Mouse (Mus musculus) CH12.LX (cell line): ENCODE measurements around the gene Snx11. TPM values are rescaled to one million over a fixed set of nuclear protein-coding genes. Genes with fewer than 3 reads are reported as not detected.

ENCODE experiments used
- DNase-seq: peaks from one replicate; pipeline ENCODE4 v3.0.0-alpha.2; 2013; ENCODE audit errors: extremely low read depth
- H3K27ac ChIP-seq: 2 replicates; pipeline ENCODE4 v1.5.1; 2012; ENCODE audit warnings: low read depth, mild to moderate bottlenecking, control low read depth, moderate library complexity; ENCODE audit not compliant: insufficient read depth
- H3K27me3 ChIP-seq: replicated peaks from 2 replicates; pipeline ENCODE3; 2012; ENCODE audit warnings: inconsistent platforms
- H3K36me3 ChIP-seq, 2 experiments: replicated peaks in 1 of 2; 2 replicates each; pipeline versions ENCODE3 to v1.6.1; 2012; ENCODE audit warnings: inconsistent platforms in 1 of 2, low read length in 1 of 2, mild to moderate bottlenecking in 1 of 2, mixed read lengths in 1 of 2, moderate library complexity in 1 of 2; ENCODE audit not compliant: control insufficient read depth in 1 of 2, insufficient read depth in 1 of 2
- H3K4me1 ChIP-seq, 2 experiments: 2 replicates each; pipeline ENCODE4 v1.6.1; 2012; ENCODE audit warnings: inconsistent platforms in 1 of 2, moderate library complexity in 1 of 2; ENCODE audit not compliant: insufficient read depth in 2 of 2, control insufficient read depth in 1 of 2
- H3K4me2 ChIP-seq: 2 replicates; pipeline ENCODE4 v1.6.1; 2012; ENCODE audit warnings: low read depth, mild to moderate bottlenecking, control low read depth; ENCODE audit not compliant: poor library complexity, insufficient read depth, severe bottlenecking
- H3K4me3 ChIP-seq, 3 experiments: fragments of 150-350 bp in 1 of 3; sonication (generic) in 1 of 3; replicated peaks in 1 of 3; 2 replicates each; pipeline versions ENCODE3 to v1.5.1; 2011 to 2012; ENCODE audit warnings: low read depth in 2 of 3, low read length in 2 of 3, mild to moderate bottlenecking in 2 of 3, moderate library complexity in 2 of 3, control low read depth in 1 of 3, improper control_type of control experiment in 1 of 3, inconsistent platforms in 1 of 3, mixed read lengths in 1 of 3; ENCODE audit not compliant: poor library complexity in 1 of 3
- H3K79me2 ChIP-seq: replicated peaks from 2 replicates; pipeline ENCODE4 v1.6.1; 2012; ENCODE audit warnings: mild to moderate bottlenecking, moderate library complexity; ENCODE audit not compliant: control insufficient read depth, poor library complexity, insufficient read depth, severe bottlenecking; ENCODE audit errors: extremely low read depth
- H3K9ac ChIP-seq: 2 replicates; pipeline ENCODE4 v1.6.1; 2012; ENCODE audit warnings: low read depth, mild to moderate bottlenecking, control low read depth, moderate library complexity; ENCODE audit not compliant: insufficient read depth
- H3K9me3 ChIP-seq: replicated peaks from 2 replicates; pipeline ENCODE3; 2012; ENCODE audit warnings: low read length, inconsistent platforms, mixed read lengths
- BHLHE40 ChIP-seq: IDR thresholded peaks from 2 replicates; pipeline ENCODE4 v1.6.1; 2011; ENCODE audit warnings: mild to moderate bottlenecking, low read depth, low read length, improper control_type of control experiment
- CHD1 ChIP-seq: IDR thresholded peaks from 2 replicates; pipeline ENCODE4 v1.6.1; 2012; ENCODE audit warnings: low read depth, low read length, improper control_type of control experiment, inconsistent platforms
- CHD2 ChIP-seq: IDR thresholded peaks from 2 replicates; pipeline ENCODE4 v1.6.1; 2011; ENCODE audit warnings: low read length, improper control_type of control experiment
- E2F4 ChIP-seq: IDR thresholded peaks from 2 replicates; pipeline ENCODE4 v1.6.1; 2011; ENCODE audit warnings: low read depth, low read length, improper control_type of control experiment; ENCODE audit not compliant: insufficient replicate concordance
- ELF1 ChIP-seq: IDR thresholded peaks from 2 replicates; pipeline ENCODE4 v1.6.1; 2014; ENCODE audit warnings: low read depth, mild to moderate bottlenecking, inconsistent platforms, low read length, improper control_type of control experiment
- GABPA ChIP-seq: IDR thresholded peaks from 2 replicates; pipeline ENCODE4 v1.6.1; 2012; ENCODE audit warnings: low read depth, low read length, improper control_type of control experiment, inconsistent platforms; ENCODE audit not compliant: insufficient replicate concordance
- HCFC1 ChIP-seq: IDR thresholded peaks from 2 replicates; pipeline ENCODE4 v1.6.1; 2012; ENCODE audit warnings: low read depth, mild to moderate bottlenecking, inconsistent platforms, low read length, improper control_type of control experiment
- MAX ChIP-seq: IDR thresholded peaks from 2 replicates; pipeline ENCODE4 v1.6.1; 2011; ENCODE audit warnings: low read length, improper control_type of control experiment
- MAZ ChIP-seq: IDR thresholded peaks from 2 replicates; pipeline ENCODE4 v1.6.1; 2012; ENCODE audit warnings: low read depth, mild to moderate bottlenecking, inconsistent platforms, low read length, improper control_type of control experiment, moderate library complexity
- MXI1 ChIP-seq: IDR thresholded peaks from 2 replicates; pipeline ENCODE4 v1.6.1; 2011; ENCODE audit warnings: mild to moderate bottlenecking, low read depth, low read length, improper control_type of control experiment
- PAX5 ChIP-seq: IDR thresholded peaks from 2 replicates; pipeline ENCODE4 v1.6.1; 2012; ENCODE audit warnings: low read length, inconsistent platforms, mixed read lengths
- POLR2A ChIP-seq: IDR thresholded peaks from 2 replicates; pipeline ENCODE4 v1.6.1; 2011; ENCODE audit warnings: low read depth, mild to moderate bottlenecking, improper control_type of control experiment, low read length
- SMC3 ChIP-seq: IDR thresholded peaks from 2 replicates; pipeline ENCODE4 v1.6.1; 2011; ENCODE audit warnings: low read depth, low read length, improper control_type of control experiment
- TCF12 ChIP-seq: IDR thresholded peaks from 2 replicates; pipeline ENCODE4 v1.6.1; 2014; ENCODE audit warnings: low read depth, mild to moderate bottlenecking, inconsistent platforms, low read length, improper control_type of control experiment
- USF1 ChIP-seq: IDR thresholded peaks from 2 replicates; pipeline ENCODE4 v1.6.1; 2014; ENCODE audit warnings: low read depth, mild to moderate bottlenecking, inconsistent platforms, low read length, improper control_type of control experiment
- USF2 ChIP-seq: conservative IDR thresholded peaks from 2 replicates; pipeline ENCODE4 v1.6.1; 2011; ENCODE audit warnings: low read depth, low read length, improper control_type of control experiment
- ZC3H11A ChIP-seq: IDR thresholded peaks from 2 replicates; pipeline ENCODE4 v1.6.1; 2012; ENCODE audit warnings: low read depth, mild to moderate bottlenecking, inconsistent platforms, low read length, improper control_type of control experiment
- ZKSCAN1 ChIP-seq: IDR thresholded peaks from 2 replicates; pipeline ENCODE4 v1.6.1; 2012; ENCODE audit warnings: low read depth, inconsistent platforms, low read length, improper control_type of control experiment, borderline replicate concordance
- ZNF384 ChIP-seq: IDR thresholded peaks from 2 replicates; pipeline ENCODE4 v1.6.1; 2012; ENCODE audit warnings: low read depth, low read length, improper control_type of control experiment, inconsistent platforms
- dilution Hi-C: fragments of 300-500 bp; cut with MboI; formaldehyde crosslinking; loops from 2 replicates; pipeline ENCODE4 v1.14.3; 2020; ENCODE audit warnings: low sequenced_read_pairs; ENCODE audit not compliant: extremely low pct_unique_long_range_greater_than_20kb, extremely low pct_ligation_motif_present
- in situ Hi-C: fragments of 300-500 bp; cut with MboI; formaldehyde crosslinking; loops from 3 replicates; pipeline ENCODE4 v1.14.3; 2019; ENCODE audit warnings: low sequenced_read_pairs, low pct_ligation_motif_present, low pct_unique_long_range_greater_than_20kb, mixed read lengths
- polyA plus RNA-seq: library from polyadenylated mRNA; unstranded; fragments of >175 nt; gene quantifications from 2 replicates; pipeline ENCODE4 v1.2.1, GENCODE M21; 2012; ENCODE audit warnings: low read depth; ENCODE audit not compliant: insufficient read length
- total RNA-seq, 2 experiments: library from RNA; depleted of rRNA; stranded (reverse); fragments of 300-350 nt in 1 of 2; fragments of >200 nt in 1 of 2; gene quantifications; 2 replicates each; pipeline ENCODE4 v1.2.3; 2012 to 2014

Gene Snx11
- total and polyA plus RNA-seq, 3 experiments: 153 to 244 (median 217) TPM

- no peak overlapping the region for H3K27ac ChIP-seq
- no peak for DNase-seq
- dilution Hi-C loops (no loop called here), in situ Hi-C loops (no loop called here)
- TF ChIP-seq MAX (no peak), CHD1 (no peak), MAZ (no peak), GABPA (no peak), POLR2A (no peak), ELF1 (no peak), TCF12 (no peak), USF1 (no peak)
- H3K4me3 ChIP-seq: no peak overlapping the region
- no peaks in the 10 kb centered on the region; a peak in 1 of 4 replicates for H3K4me1 ChIP-seq
- no peak overlapping the region for H3K9ac ChIP-seq
- H3K27me3 ChIP-seq: peaks cover 42% of the 10 kb centered on the region
- H3K9me3 ChIP-seq: no peaks in the 10 kb centered on the region
- H3K4me2 ChIP-seq: no peak overlapping the region
- no peaks in the 10 kb centered on the region for H3K79me2 ChIP-seq
- no peaks in the 10 kb centered on the region for H3K36me3 ChIP-seq
Measured at GRCm38 (mm10) chr11:96743891-96744290, 33.5 kb downstream of the Snx11 start.

GRCm38 (mm10) chr11:96743000-96743399 lies 34.4 kb downstream of the Snx11 start:
- Histone ChIP-seq H3K9ac (no peak overlapping the region), H3K79me2 (no peaks in the 10 kb centered on the region), H3K36me3 (no peaks in the 10 kb centered on the region), H3K4me1 (peaks cover 0 to 2% of the 10 kb centered on the region in 2 experiments; a peak in 1 of 4 replicates), H3K27ac (no peak overlapping the region), H3K27me3 (peaks cover 45% of the 10 kb centered on the region), H3K4me3 (no peak overlapping the region), H3K4me2 (no peak overlapping the region), H3K9me3 (no peaks in the 10 kb centered on the region)
- DNase-seq: no peak
- dilution Hi-C loops (no loop called here), in situ Hi-C loops (no loop called here)
- no peak for TF ChIP-seq SMC3
- no peak for TF ChIP-seq E2F4
- no peak for TF ChIP-seq MAZ
- TF ChIP-seq PAX5: no peak
- no peak for TF ChIP-seq HCFC1
- no peak for TF ChIP-seq CHD2
- no peak for TF ChIP-seq ZKSCAN1
- TF ChIP-seq BHLHE40: no peak
- no peak for TF ChIP-seq USF2
- no peak for TF ChIP-seq MXI1
- no peak for TF ChIP-seq ZNF384
- no peak for TF ChIP-seq ZC3H11A
